Mouse (Mus musculus): ENCODE measurements at regions not wholly inside any gene's neighbourhood (a gene's known extent, or its start where the extent isn't known, plus 50 kb on each side); places are given as distances from the start of the nearest gene placed in this dataset.

- WGBS = 68% methylated on average over 12 of the region's 12 CpGs
- H3K27ac ChIP-seq = no peak overlapping the region
- H3K27me3 ChIP-seq (ENCODE audit: control insufficient read depth, insufficient read depth, low read length) = peaks cover 4% of the 10 kb centered on the region; the same call in 1 of the 2 replicates
- DNase-seq (ENCODE audit: low spot score) (no peak), ATAC-seq (ENCODE audit: low FRiP score) (no peak)
- no peak overlapping the region for H3K4me3 ChIP-seq (replicated peaks; ENCODE audit: low read length)
- no peak overlapping the region for H3K9ac ChIP-seq
- H3K9me3 ChIP-seq (ENCODE audit: control insufficient read depth, low read length) = no peaks in the 10 kb centered on the region
- no peak overlapping the region for H3K4me2 ChIP-seq (replicated peaks)
- no peaks in the 10 kb centered on the region for H3K4me1 ChIP-seq (replicated peaks; ENCODE audit: control insufficient read depth, insufficient read depth, low read length)
- no peaks in the 10 kb centered on the region for H3K36me3 ChIP-seq (replicated peaks; ENCODE audit: control insufficient read depth, insufficient read depth)
Measured at GRCm38 (mm10) chr19:56177231-56177745, 109.6 kb upstream of the Habp2 start.

GRCm38 (mm10) chr19:56185756-56186155 lies 101.2 kb upstream of the Habp2 start:
- Histone ChIP-seq H3K4me1 (replicated peaks; ENCODE audit: control insufficient read depth, insufficient read depth, low read length) (0 out of 2 replicates have a peak, but pooled peaks cover 5% of the 10 kb centered on the region), H3K27ac (no peak overlapping the region), H3K9me3 (ENCODE audit: control insufficient read depth, low read length) (0 out of 2 replicates have a peak, but pooled peaks cover 10% of the 10 kb centered on the region), H3K36me3 (replicated peaks; ENCODE audit: control insufficient read depth, insufficient read depth) (no peaks in the 10 kb centered on the region), H3K4me2 (replicated peaks) (no peak overlapping the region), H3K4me3 (replicated peaks; ENCODE audit: low read length) (no peak overlapping the region), H3K9ac (no peak overlapping the region), H3K27me3 (ENCODE audit: control insufficient read depth, insufficient read depth, low read length) (no peaks in the 10 kb centered on the region)
- ATAC-seq (ENCODE audit: low FRiP score) (no peak), DNase-seq (ENCODE audit: low spot score) (no peak)
- whole genome bisulfite sequencing = 46% methylated on average over 5 of the region's 5 CpGs

GRCm38 (mm10) chr19:56189185-56189584 lies 97.8 kb upstream of the Habp2 start:
- no peak overlapping the region for H3K27ac ChIP-seq
- H3K4me1 ChIP-seq (replicated peaks; ENCODE audit: control insufficient read depth, insufficient read depth, low read length) = 0 out of 2 replicates have a peak, but pooled peaks cover 5% of the 10 kb centered on the region
- H3K9me3 ChIP-seq (ENCODE audit: control insufficient read depth, low read length) = 0 out of 2 replicates have a peak, but pooled peaks cover under 1% of the 10 kb centered on the region
- no peak for ATAC-seq (ENCODE audit: low FRiP score)
- H3K9ac ChIP-seq = no peak overlapping the region
- WGBS = 90% methylated on average over 1 of the region's 1 CpGs
- H3K4me2 ChIP-seq (replicated peaks) = no peak overlapping the region
- DNase-seq (ENCODE audit: low spot score) = no peak
- H3K4me3 ChIP-seq (replicated peaks; ENCODE audit: low read length) = no peak overlapping the region
- no peaks in the 10 kb centered on the region for H3K36me3 ChIP-seq (replicated peaks; ENCODE audit: control insufficient read depth, insufficient read depth)
- no peaks in the 10 kb centered on the region for H3K27me3 ChIP-seq (ENCODE audit: control insufficient read depth, insufficient read depth, low read length)

GRCm38 (mm10) chr19:56190222-56190621 lies 96.7 kb upstream of the Habp2 start:
- Histone ChIP-seq H3K9ac (no peak overlapping the region), H3K27ac (0 out of 2 replicates have a peak overlapping the region, but pooled peaks have one; percentile 14), H3K4me2 (replicated peaks) (no peak overlapping the region), H3K36me3 (replicated peaks; ENCODE audit: control insufficient read depth, insufficient read depth) (no peaks in the 10 kb centered on the region), H3K27me3 (ENCODE audit: control insufficient read depth, insufficient read depth, low read length) (no peaks in the 10 kb centered on the region), H3K9me3 (ENCODE audit: control insufficient read depth, low read length) (no peaks in the 10 kb centered on the region), H3K4me3 (replicated peaks; ENCODE audit: low read length) (no peak overlapping the region), H3K4me1 (replicated peaks; ENCODE audit: control insufficient read depth, insufficient read depth, low read length) (0 out of 2 replicates have a peak, but pooled peaks cover 5% of the 10 kb centered on the region)
- ATAC-seq (ENCODE audit: low FRiP score) = no peak
- 25% methylated on average over 3 of the region's 3 CpGs for WGBS
- DNase-seq (ENCODE audit: low spot score) = peak; percentile 60

GRCm38 (mm10) chr19:56198474-56199236 lies 88.3 kb upstream of the Habp2 start:
- Histone ChIP-seq H3K9ac (no peak overlapping the region), H3K4me2 (replicated peaks) (no peak overlapping the region), H3K4me1 (replicated peaks; ENCODE audit: control insufficient read depth, insufficient read depth, low read length) (no peaks in the 10 kb centered on the region), H3K4me3 (replicated peaks; ENCODE audit: low read length) (no peak overlapping the region), H3K27me3 (ENCODE audit: control insufficient read depth, insufficient read depth, low read length) (no peaks in the 10 kb centered on the region), H3K36me3 (replicated peaks; ENCODE audit: control insufficient read depth, insufficient read depth) (no peaks in the 10 kb centered on the region), H3K27ac (no peak overlapping the region), H3K9me3 (ENCODE audit: control insufficient read depth, low read length) (no peaks in the 10 kb centered on the region)
- 84% methylated on average over 15 of the region's 15 CpGs for WGBS
- no peak for DNase-seq (ENCODE audit: low spot score)
- ATAC-seq (ENCODE audit: low FRiP score) = no peak

- Histone ChIP-seq H3K4me1 (replicated peaks; ENCODE audit: control insufficient read depth, insufficient read depth, low read length) (no peaks in the 10 kb centered on the region), H3K4me2 (replicated peaks) (no peak overlapping the region), H3K9me3 (ENCODE audit: control insufficient read depth, low read length) (no peaks in the 10 kb centered on the region), H3K27me3 (ENCODE audit: control insufficient read depth, insufficient read depth, low read length) (no peaks in the 10 kb centered on the region), H3K9ac (no peak overlapping the region), H3K27ac (no peak overlapping the region), H3K4me3 (replicated peaks; ENCODE audit: low read length) (no peak overlapping the region), H3K36me3 (replicated peaks; ENCODE audit: control insufficient read depth, insufficient read depth) (no peaks in the 10 kb centered on the region)
- no peak for ATAC-seq (ENCODE audit: low FRiP score)
- DNase-seq (ENCODE audit: low spot score) = no peak
- 67% methylated on average over 14 of the region's 14 CpGs for WGBS
Measured at GRCm38 (mm10) chr19:56199401-56200150, 87.4 kb upstream of the Habp2 start.

GRCm38 (mm10) chr19:56201007-56201682 lies 85.8 kb upstream of the Habp2 start:
- Histone ChIP-seq H3K4me3 (replicated peaks; ENCODE audit: low read length) (no peak overlapping the region), H3K9ac (no peak overlapping the region), H3K36me3 (replicated peaks; ENCODE audit: control insufficient read depth, insufficient read depth) (no peaks in the 10 kb centered on the region), H3K4me1 (replicated peaks; ENCODE audit: control insufficient read depth, insufficient read depth, low read length) (no peaks in the 10 kb centered on the region), H3K9me3 (ENCODE audit: control insufficient read depth, low read length) (no peaks in the 10 kb centered on the region), H3K4me2 (replicated peaks) (no peak overlapping the region), H3K27ac (no peak overlapping the region), H3K27me3 (ENCODE audit: control insufficient read depth, insufficient read depth, low read length) (no peaks in the 10 kb centered on the region)
- peak; percentile 57 for DNase-seq (ENCODE audit: low spot score)
- WGBS = 86% methylated on average over 9 of the region's 9 CpGs
- ATAC-seq (ENCODE audit: low FRiP score) = no peak

- no peak; the same call in 1 of the 2 replicates for ATAC-seq (ENCODE audit: low FRiP score)
- Histone ChIP-seq H3K27ac (no peak overlapping the region), H3K4me2 (replicated peaks) (no peak overlapping the region)
Measured at GRCm38 (mm10) chr19:56201738-56202480, 85.0 kb upstream of the Habp2 start.

More at GRCm38 (mm10) chr19:56201738-56202480, 85.0 kb upstream of the Habp2 start:
- Histone ChIP-seq H3K4me1 (replicated peaks; ENCODE audit: control insufficient read depth, insufficient read depth, low read length) (no peaks in the 10 kb centered on the region), H3K9me3 (ENCODE audit: control insufficient read depth, low read length) (no peaks in the 10 kb centered on the region), H3K9ac (no peak overlapping the region), H3K36me3 (replicated peaks; ENCODE audit: control insufficient read depth, insufficient read depth) (no peaks in the 10 kb centered on the region), H3K27me3 (ENCODE audit: control insufficient read depth, insufficient read depth, low read length) (no peaks in the 10 kb centered on the region), H3K4me3 (replicated peaks; ENCODE audit: low read length) (no peak overlapping the region)
- peak; percentile 57 for DNase-seq (ENCODE audit: low spot score)
